Mouse (Mus musculus) liver, embryonic 14.5 days (tissue): ENCODE data around the gene Arl14ep. TPM values are rescaled to one million over a fixed set of nuclear protein-coding genes. Genes with fewer than 3 reads are reported as not detected.

Source experiments
- ATAC-seq: fragments of 200-750 bp; cut with Nextera tagmentation; 2 replicates; pipeline ENCODE4 v1.8.0; 2017; ENCODE audit warnings: moderate number of reproducible peaks, mild to moderate bottlenecking, moderate library complexity; ENCODE audit not compliant: insufficient read depth
- DNase-seq, 3 experiments: peaks; one replicate each; pipeline ENCODE4 v3.0.0-alpha.2; 2012 to 2013; ENCODE audit warnings: low read depth in 3 of 3, low spot score in 3 of 3
- H3K27ac ChIP-seq: fragments of 300-500 bp; sonication (generic); 2 replicates; pipeline ENCODE4 v1.5.1; 2014; ENCODE audit warnings: moderate library complexity, mild to moderate bottlenecking, control low read depth, inconsistent platforms
- H3K27me3 ChIP-seq: fragments of 300-500 bp; sonication (generic); 2 replicates; pipeline ENCODE4 v1.6.1; 2014; ENCODE audit warnings: mild to moderate bottlenecking, low read length, moderate library complexity; ENCODE audit not compliant: control insufficient read depth, insufficient read depth
- H3K36me3 ChIP-seq: fragments of 300-500 bp; sonication (generic); replicated peaks from 2 replicates; pipeline ENCODE4 v1.6.1; 2014; ENCODE audit warnings: low read depth; ENCODE audit not compliant: control insufficient read depth, insufficient read depth
- H3K4me1 ChIP-seq, 2 experiments: fragments of 200-500 bp in 1 of 2; fragments of 300-500 bp in 1 of 2; sonication (generic) in 1 of 2; replicated peaks; 2 replicates each; pipeline ENCODE4 v1.6.1; 2012 to 2014; ENCODE audit warnings: antibody characterized with exemption in 1 of 2, inconsistent platforms in 1 of 2, low read length in 1 of 2; ENCODE audit not compliant: control insufficient read depth in 2 of 2, insufficient read depth in 2 of 2
- H3K4me2 ChIP-seq: fragments of 300-500 bp; sonication (generic); 2 replicates; pipeline ENCODE4 v1.6.1; 2014; ENCODE audit warnings: low read depth, mild to moderate bottlenecking, control low read depth, moderate library complexity
- H3K4me3 ChIP-seq, 2 experiments: fragments of 200-500 bp in 1 of 2; fragments of 300-500 bp in 1 of 2; sonication (generic) in 1 of 2; 2 replicates each; pipeline ENCODE4 v1.5.1; 2012 to 2014; ENCODE audit warnings: low read depth in 2 of 2, low read length in 2 of 2, mild to moderate bottlenecking in 2 of 2, control low read depth in 1 of 2, inconsistent platforms in 1 of 2, moderate library complexity in 1 of 2; ENCODE audit not compliant: insufficient read depth in 1 of 2
- H3K9ac ChIP-seq: fragments of 300-500 bp; sonication (generic); replicated peaks from 2 replicates; pipeline ENCODE4 v1.6.1; 2014; ENCODE audit warnings: mild to moderate bottlenecking, control low read depth, moderate library complexity
- H3K9me3 ChIP-seq: fragments of 300-500 bp; sonication (generic); 2 replicates; pipeline ENCODE4 v1.6.1; 2016; ENCODE audit warnings: low read length, mixed read lengths; ENCODE audit not compliant: control insufficient read depth
- CTCF ChIP-seq: IDR thresholded peaks from 2 replicates; pipeline ENCODE4 v1.5.1; 2016; ENCODE audit warnings: antibody characterized with exemption, low read depth, control low read depth
- EP300 ChIP-seq: IDR thresholded peaks from 2 replicates; pipeline ENCODE4 v1.6.1; 2016; ENCODE audit warnings: antibody characterized with exemption, low read depth
- WGBS: fragments of 180-500 bp; shearing (Covaris S2); extraction: QIAGEN DNeasy Blood & Tissue Kit; methylation state at CpG from one replicate; pipeline ENCODE4 v1.1.7; 2014; ENCODE audit not compliant: insufficient replicate concordance; 5-methylcytosine and 5-hydroxymethylcytosine counted together
- polyA plus RNA-seq, 2 experiments: library from polyadenylated mRNA; depleted of rRNA in 1 of 2; stranded (reverse) in 1 of 2; unstranded in 1 of 2; fragments of >200 nt; fragmentation: Nextera tagmentation in 1 of 2; extraction: Ambion mirVana in 1 of 2; gene quantifications; 2 replicates each; pipeline versions ENCODE4 v1.2.1 to v1.2.3; 2012 to 2014

Gene Arl14ep
- polyA plus RNA-seq, 2 experiments = 4.7 to 7.9 TPM

DNA sequence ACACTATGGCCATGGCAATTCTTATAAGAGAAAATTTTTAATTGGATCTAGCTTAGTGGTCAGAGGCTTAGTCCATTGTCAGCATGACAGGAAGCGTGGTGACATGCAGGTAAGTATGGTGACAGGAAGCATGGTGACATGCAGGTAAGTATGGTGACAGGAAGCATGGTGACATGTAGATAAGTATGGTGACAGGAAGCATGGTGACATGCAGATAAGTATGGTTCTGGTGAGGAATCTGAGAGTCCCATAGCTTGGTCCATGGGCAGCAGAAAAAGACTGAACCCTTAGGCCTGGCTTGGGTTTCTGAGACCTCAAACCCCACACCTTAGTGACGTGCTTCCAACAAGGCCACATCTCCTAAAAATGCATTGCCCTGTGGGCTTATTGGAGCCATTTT lies 38.5 kb downstream of the Arl14ep start:
- Histone ChIP-seq H3K27ac (no peak overlapping the region), H3K36me3 (no peaks in the 10 kb centered on the region), H3K9me3 (no peaks in the 10 kb centered on the region), H3K9ac (no peak overlapping the region), H3K4me3 (no peak overlapping the region), H3K4me1 (no peaks in the 10 kb centered on the region), H3K27me3 (no peaks in the 10 kb centered on the region), H3K4me2 (no peak overlapping the region)
- WGBS = 47% methylated on average over 2 of the region's 2 CpGs
- ATAC-seq = no peak
- DNase-seq = no peak
- TF ChIP-seq EP300 (no peak), CTCF (no peak)

DNA sequence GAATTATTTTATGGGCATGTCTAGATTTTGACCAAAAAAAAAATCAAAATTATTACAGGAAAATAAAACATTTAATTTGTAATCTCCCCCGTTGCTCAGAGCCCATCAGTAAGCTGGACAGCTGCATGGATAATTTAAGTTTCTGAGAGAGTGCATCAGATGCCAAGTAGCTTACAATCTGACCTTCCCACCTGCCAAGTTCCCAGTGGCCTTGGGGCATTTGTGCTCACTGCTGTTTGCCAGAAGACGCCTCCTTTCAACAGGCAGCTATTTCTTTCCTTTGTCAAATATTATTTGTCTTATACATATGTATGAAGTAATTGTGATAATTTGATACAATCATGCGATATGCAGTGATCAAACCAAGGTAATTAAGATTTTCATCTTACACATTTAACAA lies 44.3 kb downstream of the Arl14ep start:
- ATAC-seq = no peak
- WGBS = 67% methylated on average over 3 of the region's 3 CpGs
- H3K4me3 ChIP-seq = no peak overlapping the region

More for the DNA sequence above, 44.3 kb downstream of the Arl14ep start:
- Histone ChIP-seq H3K4me1 (no peaks in the 10 kb centered on the region), H3K36me3 (no peaks in the 10 kb centered on the region), H3K4me2 (no peak overlapping the region), H3K27ac (no peak overlapping the region), H3K9me3 (no peaks in the 10 kb centered on the region), H3K27me3 (no peaks in the 10 kb centered on the region), H3K9ac (no peak overlapping the region)
- no peak for TF ChIP-seq CTCF
- TF ChIP-seq EP300 = no peak
- no peak for DNase-seq

Other genes starting within 250 kb of the Arl14ep start
- not detected in 2 replicates for gene Fshb, start 85.2 kb upstream of the Arl14ep start, polyA plus RNA-seq (2012; rRNA removed)
- gene Fshb, start 85.2 kb upstream of the Arl14ep start, polyA plus RNA-seq (2014; fragmentation: Nextera tagmentation; extraction: Ambion mirVana) = not detected in 2 replicates